Mouse (Mus musculus) midbrain, embryonic 12.5 days (tissue): ENCODE data around the gene Tmem202. TPM values are rescaled to one million over a fixed set of nuclear protein-coding genes. Genes with fewer than 3 reads are reported as not detected.

Experiments used
- ATAC-seq: fragments of 200-750 bp; cut with Nextera tagmentation; 2 replicates; pipeline ENCODE4 v1.8.0; 2017; ENCODE audit warnings: low read depth, moderate TSS enrichment, moderate library complexity; ENCODE audit not compliant: low FRiP score
- H3K27ac ChIP-seq: fragments of 300-500 bp; sonication (generic); replicated peaks from 2 replicates; pipeline ENCODE4 v1.5.1; 2016; ENCODE audit warnings: mild to moderate bottlenecking
- H3K27me3 ChIP-seq: fragments of 300-500 bp; sonication (generic); 2 replicates; pipeline ENCODE4 v1.6.1; 2016; ENCODE audit warnings: mild to moderate bottlenecking
- H3K36me3 ChIP-seq: fragments of 300-500 bp; sonication (generic); 2 replicates; pipeline ENCODE4 v1.6.1; 2016
- H3K4me1 ChIP-seq: fragments of 300-500 bp; sonication (generic); 2 replicates; pipeline ENCODE4 v1.6.1; 2016
- H3K4me2 ChIP-seq: fragments of 300-500 bp; sonication (generic); replicated peaks from 2 replicates; pipeline ENCODE4 v1.6.1; 2016; ENCODE audit warnings: mild to moderate bottlenecking, moderate library complexity
- H3K4me3 ChIP-seq: fragments of 300-500 bp; sonication (generic); 2 replicates; pipeline ENCODE4 v1.5.1; 2016; ENCODE audit warnings: mild to moderate bottlenecking
- H3K9ac ChIP-seq: fragments of 300-500 bp; sonication (generic); replicated peaks from 2 replicates; pipeline ENCODE4 v1.6.1; 2016; ENCODE audit warnings: mild to moderate bottlenecking, moderate library complexity
- H3K9me3 ChIP-seq: fragments of 300-500 bp; sonication (generic); 2 replicates; pipeline ENCODE4 v1.6.1; 2016; ENCODE audit warnings: mild to moderate bottlenecking
- WGBS: fragments of 180-500 bp; shearing (Covaris S2); methylation state at CpG from one replicate; pipeline ENCODE4 v1.1.7; 2016; 5-methylcytosine and 5-hydroxymethylcytosine counted together
- polyA plus RNA-seq: library from polyadenylated mRNA; unstranded; fragments of >200 nt; fragmentation: Nextera tagmentation; extraction: Ambion mirVana; gene quantifications from 2 replicates; pipeline ENCODE4 v1.2.1, GENCODE M21; 2016

Gene Tmem202
- polyA plus RNA-seq, 1 experiment from 2014 or later, result not detected

DNA sequence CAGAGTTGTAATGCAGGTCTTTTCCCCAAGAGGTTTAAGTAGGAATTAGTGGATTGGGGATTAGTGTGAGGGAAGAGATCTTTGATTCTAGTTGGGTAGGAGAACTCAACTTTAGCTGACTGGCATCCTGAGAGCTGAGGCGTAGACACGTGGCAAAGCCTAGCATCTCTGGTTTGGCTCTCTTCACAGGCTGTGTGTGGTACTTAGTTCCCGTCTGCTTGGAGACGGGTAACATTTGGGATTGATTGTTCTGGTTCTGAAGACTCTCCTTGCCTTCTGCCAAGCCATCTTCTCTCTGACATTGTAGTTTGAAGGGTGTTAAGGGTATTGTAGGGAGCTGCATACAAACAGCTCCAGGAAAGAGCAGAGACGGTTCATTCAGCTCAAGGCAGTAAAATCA lies 13.0 kb upstream of the Tmem202 start:
- no peak overlapping the region for H3K4me2 ChIP-seq
- WGBS, result 89% methylated on average over 5 of the region's 5 CpGs
- H3K9ac ChIP-seq, result no peak overlapping the region
- H3K27me3 ChIP-seq, result no peaks in the 10 kb centered on the region
- no peaks in the 10 kb centered on the region for H3K9me3 ChIP-seq
- no peaks in the 10 kb centered on the region for H3K4me1 ChIP-seq
- no peak overlapping the region for H3K27ac ChIP-seq
- no peak overlapping the region for H3K4me3 ChIP-seq
- no peak for ATAC-seq
- peaks cover 10% of the 10 kb centered on the region for H3K36me3 ChIP-seq

DNA sequence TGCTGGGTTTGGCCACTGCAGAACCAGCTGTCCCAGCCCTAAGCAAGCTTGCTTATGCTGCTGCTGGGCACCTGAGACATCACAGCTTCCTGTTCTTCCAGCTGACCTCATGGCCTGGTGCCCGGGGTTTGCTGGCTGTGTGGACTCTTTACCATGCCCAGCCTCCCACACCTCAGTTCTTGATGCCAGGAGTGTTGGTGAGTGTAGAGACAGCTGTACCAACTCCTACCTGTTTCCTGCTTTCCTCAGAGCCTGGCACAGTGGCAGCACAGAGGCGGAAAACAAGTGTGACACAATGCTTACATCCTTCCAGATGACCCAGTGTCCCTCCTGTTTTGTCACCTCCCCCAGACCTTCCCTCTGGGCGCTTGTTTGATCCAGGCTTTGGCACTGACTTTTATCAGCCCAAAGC lies 12.0 kb upstream of the Tmem202 start:
- Histone ChIP-seq H3K27ac (no peak overlapping the region), H3K4me2 (no peak overlapping the region), H3K4me3 (no peak overlapping the region), H3K4me1 (no peaks in the 10 kb centered on the region), H3K27me3 (no peaks in the 10 kb centered on the region), H3K9me3 (no peaks in the 10 kb centered on the region), H3K9ac (no peak overlapping the region), H3K36me3 (peaks cover 6% of the 10 kb centered on the region; the same call in 1 of the 2 replicates)
- WGBS, result 89% methylated on average over 3 of the region's 3 CpGs
- ATAC-seq, result no peak

DNA sequence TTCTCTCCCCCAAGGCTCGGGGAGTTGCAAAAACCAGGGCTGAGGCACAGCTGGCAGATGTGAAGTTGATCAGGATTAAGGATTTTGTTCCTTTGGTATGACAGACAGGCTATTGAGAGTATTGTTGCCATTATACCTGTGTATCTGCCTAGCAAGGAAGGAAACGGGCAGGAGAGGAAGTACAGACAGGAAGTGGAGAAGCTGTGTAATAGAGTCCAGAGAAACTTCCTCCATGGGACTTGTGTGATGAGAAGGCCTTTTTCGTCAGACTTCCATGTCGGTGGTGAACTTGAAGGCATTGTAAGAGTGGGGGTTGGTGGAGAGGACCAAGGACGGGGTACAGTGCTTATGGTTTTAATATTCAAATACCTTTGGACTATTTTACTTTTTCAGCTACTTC lies 11.4 kb upstream of the Tmem202 start:
- WGBS, result 91% methylated on average over 5 of the region's 5 CpGs
- H3K27me3 ChIP-seq, result no peaks in the 10 kb centered on the region
- no peak overlapping the region for H3K9ac ChIP-seq
- H3K4me3 ChIP-seq, result no peak overlapping the region
- H3K27ac ChIP-seq, result no peak overlapping the region
- H3K4me1 ChIP-seq, result no peaks in the 10 kb centered on the region
- H3K9me3 ChIP-seq, result no peaks in the 10 kb centered on the region
- H3K4me2 ChIP-seq, result no peak overlapping the region
- ATAC-seq, result no peak
- H3K36me3 ChIP-seq, result peaks cover 6% of the 10 kb centered on the region; the same call in 1 of the 2 replicates

DNA sequence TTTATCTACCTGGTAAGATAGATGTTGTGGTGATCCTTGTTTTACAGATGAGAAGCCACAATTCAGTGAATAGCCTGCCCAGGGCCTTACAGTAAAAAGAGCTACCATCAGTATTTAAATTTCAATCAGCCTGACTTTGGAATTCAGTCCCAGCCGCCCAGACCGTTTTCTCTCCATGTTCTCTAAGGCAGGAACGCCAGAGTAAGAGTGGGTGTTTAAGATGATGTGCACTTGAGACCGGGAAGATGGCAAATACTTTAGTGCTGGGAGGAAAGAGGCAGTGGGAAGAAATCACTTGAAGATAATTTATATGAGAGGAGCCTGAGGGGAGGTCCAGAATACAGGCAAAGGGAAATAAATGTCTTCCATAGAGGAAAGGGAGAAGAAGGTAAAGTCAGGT lies 10.4 kb upstream of the Tmem202 start:
- no peaks in the 10 kb centered on the region for H3K27me3 ChIP-seq
- no peaks in the 10 kb centered on the region for H3K4me1 ChIP-seq
- no peaks in the 10 kb centered on the region; the same call in 1 of the 2 replicates for H3K36me3 ChIP-seq
- H3K9ac ChIP-seq, result no peak overlapping the region
- H3K9me3 ChIP-seq, result no peaks in the 10 kb centered on the region
- ATAC-seq, result no peak
- no peak overlapping the region for H3K27ac ChIP-seq
- H3K4me3 ChIP-seq, result no peak overlapping the region
- 91% methylated on average over 4 of the region's 4 CpGs for WGBS
- no peak overlapping the region for H3K4me2 ChIP-seq

DNA sequence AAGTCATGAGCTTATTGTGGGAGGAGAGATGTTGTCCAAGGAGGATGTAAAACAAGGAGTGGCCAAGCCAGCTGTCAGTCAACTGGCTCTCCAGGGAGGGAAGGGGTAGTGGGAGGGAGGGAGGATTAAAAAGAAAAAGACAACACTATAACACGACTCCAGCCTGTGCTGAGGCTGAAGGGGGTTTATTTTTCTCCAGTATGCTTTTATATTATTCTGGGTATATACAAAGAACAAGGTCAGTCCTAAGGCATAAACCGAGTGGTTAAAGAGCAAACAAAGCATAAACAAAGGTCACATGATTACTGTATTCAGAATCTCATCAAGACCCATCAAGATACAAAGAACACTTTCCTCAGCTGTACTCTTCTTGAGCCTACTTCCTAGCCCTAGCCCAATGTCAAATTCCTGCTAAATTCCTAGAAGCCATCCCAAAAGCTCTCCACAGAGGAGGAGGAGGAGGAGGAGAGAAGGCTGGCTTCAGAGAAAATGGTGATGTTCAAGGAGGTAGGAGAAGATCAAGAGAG lies 9.4 kb upstream of the Tmem202 start:
- H3K27me3 ChIP-seq, result no peaks in the 10 kb centered on the region
- H3K4me2 ChIP-seq, result no peak overlapping the region
- no peaks in the 10 kb centered on the region for H3K9me3 ChIP-seq
- no peak overlapping the region for H3K27ac ChIP-seq
- 50% methylated on average over 2 of the region's 2 CpGs for WGBS
- no peaks in the 10 kb centered on the region for H3K36me3 ChIP-seq
- no peaks in the 10 kb centered on the region for H3K4me1 ChIP-seq
- no peak for ATAC-seq
- H3K4me3 ChIP-seq, result no peak overlapping the region
- H3K9ac ChIP-seq, result no peak overlapping the region

DNA sequence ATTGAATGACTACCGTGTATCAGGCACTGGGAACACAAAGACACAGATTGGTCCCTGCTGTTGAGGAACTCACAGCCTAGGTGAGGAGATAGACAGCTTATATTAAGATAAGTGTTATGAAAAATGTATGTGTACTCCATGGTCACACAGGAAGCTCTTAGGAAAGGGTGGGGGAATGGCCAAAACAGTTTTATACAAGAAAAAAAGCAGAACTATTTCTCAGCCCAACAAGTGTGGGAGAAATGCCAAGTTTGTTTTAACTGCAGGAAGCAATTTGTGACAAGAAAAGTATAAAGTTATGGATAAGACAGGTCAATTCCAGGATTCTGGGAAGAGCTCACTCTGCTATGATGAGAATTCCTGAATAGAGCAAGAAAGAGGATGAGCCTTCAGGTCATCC lies 8.2 kb upstream of the Tmem202 start:
- no peak for ATAC-seq
- no peaks in the 10 kb centered on the region for H3K36me3 ChIP-seq
- WGBS, result 97% methylated on average over 1 of the region's 1 CpGs
- no peak overlapping the region for H3K9ac ChIP-seq
- no peak overlapping the region for H3K27ac ChIP-seq
- H3K9me3 ChIP-seq, result no peaks in the 10 kb centered on the region
- H3K4me2 ChIP-seq, result no peak overlapping the region
- H3K4me1 ChIP-seq, result peaks cover 2% of the 10 kb centered on the region; the same call in 1 of the 2 replicates
- no peak overlapping the region for H3K4me3 ChIP-seq
- no peaks in the 10 kb centered on the region for H3K27me3 ChIP-seq

DNA sequence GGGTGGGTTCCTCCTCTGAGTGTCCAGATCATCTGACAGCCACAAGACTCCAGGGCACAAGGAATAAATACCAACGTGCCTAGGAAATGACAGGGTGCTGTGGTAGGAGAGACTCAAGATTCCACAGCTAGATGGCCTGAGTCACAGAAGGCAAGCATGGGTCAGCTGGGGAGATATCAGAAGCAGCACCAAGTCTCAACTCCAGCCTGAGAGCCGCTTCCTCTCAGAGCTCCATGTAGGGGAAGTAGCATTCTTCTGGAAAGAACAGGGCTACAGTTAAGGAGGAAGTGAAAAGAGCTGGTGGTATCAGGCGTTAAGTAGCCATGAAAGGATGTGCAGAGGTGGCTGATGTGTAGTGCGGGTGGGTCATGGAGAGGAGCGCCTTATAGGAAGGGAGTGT lies 5.1 kb upstream of the Tmem202 start:
- Histone ChIP-seq H3K36me3 (no peaks in the 10 kb centered on the region), H3K9ac (no peak overlapping the region), H3K4me2 (no peak overlapping the region), H3K4me3 (no peak overlapping the region), H3K27ac (no peak overlapping the region), H3K4me1 (peaks cover 26% of the 10 kb centered on the region), H3K27me3 (0 out of 2 replicates have a peak, but pooled peaks cover 5% of the 10 kb centered on the region), H3K9me3 (no peaks in the 10 kb centered on the region)
- no peak for ATAC-seq
- WGBS, result 88% methylated on average over 5 of the region's 5 CpGs

DNA sequence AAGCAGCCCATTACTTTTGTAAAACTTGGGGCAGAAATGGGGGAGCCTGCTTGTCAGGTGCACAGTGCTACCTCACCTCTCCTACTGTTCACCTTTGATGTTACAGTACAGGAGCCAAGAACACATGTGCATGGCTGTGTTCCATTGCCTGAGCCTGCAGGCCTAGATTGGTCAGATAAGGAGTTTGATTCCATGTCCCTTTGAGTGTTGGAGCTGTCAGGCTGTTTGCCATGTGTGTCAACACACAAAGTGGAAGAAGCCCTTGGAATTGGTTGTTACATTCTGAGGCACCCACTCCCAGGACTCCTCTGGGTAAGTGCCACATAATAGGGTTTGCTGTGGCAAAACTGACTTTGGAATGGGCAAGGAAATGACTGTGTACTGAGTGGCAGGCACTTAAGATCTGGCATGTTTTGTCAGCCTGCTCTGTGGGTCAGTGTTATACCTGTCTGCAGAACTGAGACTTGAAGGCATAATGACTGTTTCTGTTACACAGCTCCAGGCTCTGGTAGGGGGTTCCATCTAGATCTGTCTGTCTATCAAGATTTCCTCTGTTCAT lies 3.2 kb upstream of the Tmem202 start:
- H3K9ac ChIP-seq, result no peak overlapping the region
- H3K27ac ChIP-seq, result no peak overlapping the region
- no peak for ATAC-seq

DNA sequence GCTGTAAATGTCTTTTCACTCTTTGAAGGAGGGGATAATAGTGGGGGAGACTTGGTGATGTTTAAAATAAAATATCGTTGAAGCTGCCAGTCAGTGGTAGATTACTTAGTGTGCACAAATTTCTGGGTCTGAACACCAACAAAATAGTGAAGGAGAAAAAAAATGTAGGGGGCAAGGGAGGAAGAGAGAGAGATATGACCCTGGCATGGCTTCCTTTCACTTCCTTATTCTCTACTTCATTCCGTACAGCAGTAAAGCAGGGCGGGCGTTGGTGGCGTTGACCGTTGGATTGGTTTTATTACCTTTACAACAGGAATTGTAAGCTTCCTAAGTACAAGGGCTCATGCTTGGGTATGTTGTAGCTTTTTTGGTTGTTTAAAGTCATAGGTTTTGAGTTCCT lies 2.0 kb upstream of the Tmem202 start:
- H3K9ac ChIP-seq, result no peak overlapping the region
- H3K9me3 ChIP-seq, result no peaks in the 10 kb centered on the region
- H3K4me2 ChIP-seq, result no peak overlapping the region
- ATAC-seq, result no peak
- H3K4me1 ChIP-seq, result peaks cover 31% of the 10 kb centered on the region
- whole genome bisulfite sequencing, result 95% methylated on average over 6 of the region's 6 CpGs
- H3K4me3 ChIP-seq, result no peak overlapping the region
- H3K36me3 ChIP-seq, result no peaks in the 10 kb centered on the region
- peaks cover 14% of the 10 kb centered on the region for H3K27me3 ChIP-seq
- no peak overlapping the region for H3K27ac ChIP-seq

More for the DNA sequence above, 3.2 kb upstream of the Tmem202 start:
- peaks cover 12% of the 10 kb centered on the region for H3K27me3 ChIP-seq
- no peaks in the 10 kb centered on the region for H3K9me3 ChIP-seq
- peaks cover 31% of the 10 kb centered on the region for H3K4me1 ChIP-seq
- no peak overlapping the region for H3K4me2 ChIP-seq
- no peak overlapping the region for H3K4me3 ChIP-seq
- no peaks in the 10 kb centered on the region for H3K36me3 ChIP-seq

DNA sequence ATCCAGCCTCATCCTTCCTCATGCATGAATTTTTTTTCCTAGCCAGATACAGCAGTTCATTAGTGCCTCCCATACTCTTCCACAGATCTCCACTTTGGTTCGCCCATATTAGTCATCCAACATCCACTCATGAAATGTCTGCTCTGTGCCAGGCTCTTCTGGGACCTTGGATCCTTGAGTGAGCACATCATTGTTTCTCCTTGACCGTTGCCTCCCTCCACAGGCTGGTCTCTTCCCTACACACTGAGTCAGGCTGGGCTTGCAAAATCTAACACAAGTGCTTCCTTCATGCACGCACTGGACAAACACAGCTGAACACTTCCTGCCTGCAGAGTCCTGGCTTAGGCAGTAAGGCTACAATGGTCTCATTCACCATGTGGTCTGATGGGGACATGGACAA lies 2.0 kb downstream of the Tmem202 start:
- H3K27ac ChIP-seq, result no peak overlapping the region
- H3K27me3 ChIP-seq, result peaks cover 14% of the 10 kb centered on the region
- no peak overlapping the region for H3K4me3 ChIP-seq
- H3K9ac ChIP-seq, result no peak overlapping the region
- peaks cover 27% of the 10 kb centered on the region for H3K4me1 ChIP-seq
- no peaks in the 10 kb centered on the region for H3K9me3 ChIP-seq
- WGBS, result 89% methylated on average over 3 of the region's 3 CpGs
- no peaks in the 10 kb centered on the region for H3K36me3 ChIP-seq
- no peak for ATAC-seq
- no peak overlapping the region for H3K4me2 ChIP-seq

DNA sequence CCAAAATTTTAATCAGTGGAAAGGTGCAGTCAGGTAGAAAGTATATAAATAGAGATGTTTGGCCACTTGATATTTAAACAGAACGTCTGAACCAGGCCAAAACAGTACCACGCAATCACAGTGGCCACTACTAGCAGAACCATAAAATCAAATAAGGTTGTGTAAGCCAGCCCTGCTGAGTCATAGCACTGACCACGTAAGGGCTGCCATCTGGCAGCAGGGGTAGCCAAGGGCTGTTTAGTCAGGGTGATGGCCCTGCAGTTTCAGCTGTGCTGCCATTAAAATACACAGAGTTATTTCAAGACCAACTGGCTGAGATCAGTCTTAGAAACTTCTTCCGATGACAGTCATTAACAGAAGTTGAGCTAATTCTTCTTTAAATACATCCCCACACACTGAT lies 5.8 kb downstream of the Tmem202 start:
- Histone ChIP-seq H3K9ac (no peak overlapping the region), H3K9me3 (no peaks in the 10 kb centered on the region), H3K4me2 (no peak overlapping the region), H3K27me3 (peaks cover 9% of the 10 kb centered on the region), H3K4me3 (no peak overlapping the region), H3K36me3 (no peaks in the 10 kb centered on the region), H3K27ac (no peak overlapping the region), H3K4me1 (peaks cover 3% of the 10 kb centered on the region; the same call in 1 of the 2 replicates)
- no peak for ATAC-seq
- 79% methylated on average over 4 of the region's 4 CpGs for WGBS

DNA sequence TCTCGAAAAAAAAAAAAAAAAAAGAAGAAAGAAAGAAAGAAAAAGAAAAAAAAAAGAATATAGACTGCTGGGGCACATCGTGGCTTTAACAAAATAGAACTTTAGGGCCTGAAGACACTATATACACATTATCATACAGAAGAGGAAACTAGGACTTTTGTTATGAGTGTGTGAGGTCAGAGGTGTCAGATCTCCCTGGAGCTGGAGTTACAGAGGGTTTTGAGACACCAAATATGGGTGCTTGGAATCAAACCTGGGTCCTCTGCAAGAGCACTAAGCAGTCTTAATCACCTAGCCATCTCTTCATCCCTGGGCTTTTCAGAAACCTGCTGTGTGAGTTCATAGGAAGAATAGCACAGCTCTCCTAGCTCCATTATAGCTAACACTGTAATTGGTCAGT lies 6.2 kb downstream of the Tmem202 start:
- Histone ChIP-seq H3K4me3 (no peak overlapping the region), H3K9me3 (no peaks in the 10 kb centered on the region), H3K9ac (no peak overlapping the region), H3K27ac (no peak overlapping the region), H3K27me3 (peaks cover 8% of the 10 kb centered on the region), H3K4me2 (no peak overlapping the region), H3K36me3 (no peaks in the 10 kb centered on the region), H3K4me1 (peaks cover 3% of the 10 kb centered on the region; the same call in 1 of the 2 replicates)
- 83% methylated on average over 2 of the region's 2 CpGs for WGBS
- ATAC-seq, result no peak

DNA sequence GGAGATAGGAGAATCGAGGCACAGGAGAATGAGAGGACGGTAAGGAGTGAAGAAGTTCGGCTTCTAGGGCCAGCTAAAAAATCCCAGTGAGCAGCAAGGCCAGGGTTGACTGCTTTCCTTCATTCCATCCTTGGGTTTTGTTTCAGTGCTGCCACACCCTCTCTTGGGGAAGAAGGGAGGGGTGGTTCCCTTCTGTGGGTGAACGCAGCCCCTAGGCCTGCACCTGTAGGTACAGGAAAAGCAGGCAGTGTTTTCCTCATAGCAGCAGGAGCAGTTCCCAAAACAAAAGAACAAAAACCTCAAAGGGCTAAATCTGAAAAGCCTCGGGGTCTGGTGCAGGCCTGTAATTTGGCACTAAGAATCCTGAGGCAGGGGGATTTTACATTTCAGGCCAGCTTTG lies 8.0 kb downstream of the Tmem202 start:
- no peak for ATAC-seq
- Histone ChIP-seq H3K9ac (no peak overlapping the region), H3K27ac (no peak overlapping the region), H3K4me2 (no peak overlapping the region), H3K36me3 (no peaks in the 10 kb centered on the region), H3K4me1 (peaks cover 3% of the 10 kb centered on the region; the same call in 1 of the 2 replicates), H3K4me3 (no peak overlapping the region), H3K9me3 (no peaks in the 10 kb centered on the region), H3K27me3 (no peaks in the 10 kb centered on the region)
- WGBS, result 16% methylated on average over 5 of the region's 5 CpGs
